Mouse (Mus musculus): ENCODE results near the gene Slc6a11. TPM values are rescaled to one million over a fixed set of nuclear protein-coding genes. Genes with fewer than 3 reads are reported as not detected.

Slc6a11 gene
- total and polyA plus RNA-seq, 2 experiments from 2014 or later: not detected

DNA sequence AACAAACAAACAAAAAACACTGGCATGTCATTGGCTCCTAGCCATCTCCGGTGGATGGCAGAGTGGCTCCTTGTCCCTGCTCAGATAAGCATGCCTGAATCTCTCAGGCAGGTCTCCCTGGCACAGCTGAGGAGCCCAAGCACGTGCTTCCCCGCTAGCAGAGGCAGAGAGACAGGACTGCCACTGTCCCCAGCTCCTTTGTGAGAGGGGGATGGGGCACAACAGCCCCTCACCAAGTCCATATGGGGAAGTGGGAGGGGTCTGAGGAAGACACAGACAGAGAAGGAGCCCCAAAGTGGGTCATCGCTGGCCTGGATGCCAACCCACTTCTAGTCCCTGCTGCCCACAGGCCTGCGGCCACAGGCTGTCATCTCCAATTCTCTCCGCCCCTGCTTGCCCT lies 130.6 kb downstream of the Slc6a11 start:
- Histone ChIP-seq H3K27me3 (ENCODE audit: control insufficient read depth, insufficient read depth, low read length) (peaks cover 16% of the 10 kb centered on the region; the same call in 1 of the 2 replicates), H3K9ac (replicated peaks; ENCODE audit: low read depth, low read length) (no peak overlapping the region), H3K27ac (ENCODE audit: low read depth) (no peak overlapping the region), H3K4me1 (ENCODE audit: control insufficient read depth, insufficient read depth) (peaks cover 4% of the 10 kb centered on the region; the same call in 1 of the 2 replicates), H3K4me2 (ENCODE audit: low read depth, low read length) (no peak overlapping the region), H3K4me3 (ENCODE audit: low read depth, low read length) (no peak overlapping the region), H3K9me3 (replicated peaks; ENCODE audit: control insufficient read depth, low read length) (no peaks in the 10 kb centered on the region), H3K36me3 (replicated peaks; ENCODE audit: control insufficient read depth, insufficient read depth, low read length) (no peaks in the 10 kb centered on the region)
- TF ChIP-seq CTCF (IDR thresholded peaks at IDR 0.05; ENCODE audit: low read depth): no peak
- no peak for TF ChIP-seq EP300 (IDR thresholded peaks at IDR 0.05; ENCODE audit: low read depth)
- DNase-seq (ENCODE audit: low spot score) (no peak), ATAC-seq (ENCODE audit: insufficient read depth, low read depth) (no peak)
- WGBS: 46% methylated on average over 6 of the region's 6 CpGs

DNA sequence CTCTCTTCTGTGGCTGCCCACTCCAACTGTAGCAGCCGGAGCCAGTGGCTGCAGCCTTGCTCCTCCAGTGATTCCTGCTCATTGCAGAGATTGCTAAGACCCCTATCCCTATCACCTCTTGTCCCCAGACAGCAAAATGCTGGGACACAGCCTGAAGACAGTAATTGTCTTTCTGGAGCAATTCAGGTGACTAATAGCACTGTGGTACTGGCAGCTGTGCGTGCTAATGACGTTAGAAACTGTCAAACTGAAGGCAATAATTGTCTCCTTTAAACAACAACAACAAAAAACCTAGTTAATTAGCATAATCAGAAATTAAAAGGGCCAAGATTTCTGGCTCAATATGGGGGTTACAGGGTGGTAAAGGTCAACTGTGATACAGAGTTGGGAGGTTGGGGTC lies 133.0 kb downstream of the Slc6a11 start:
- WGBS: 67% methylated on average over 3 of the region's 3 CpGs
- Histone ChIP-seq H3K9me3 (replicated peaks; ENCODE audit: control insufficient read depth, low read length) (no peaks in the 10 kb centered on the region), H3K4me1 (ENCODE audit: control insufficient read depth, insufficient read depth) (peaks cover 4% of the 10 kb centered on the region; the same call in 1 of the 2 replicates), H3K27me3 (ENCODE audit: control insufficient read depth, insufficient read depth, low read length) (peaks cover 24% of the 10 kb centered on the region), H3K9ac (replicated peaks; ENCODE audit: low read depth, low read length) (no peak overlapping the region), H3K4me3 (ENCODE audit: low read depth, low read length) (no peak overlapping the region), H3K36me3 (replicated peaks; ENCODE audit: control insufficient read depth, insufficient read depth, low read length) (no peaks in the 10 kb centered on the region), H3K4me2 (ENCODE audit: low read depth, low read length) (no peak overlapping the region), H3K27ac (ENCODE audit: low read depth) (no peak overlapping the region)
- DNase-seq (ENCODE audit: low spot score) (no peak), ATAC-seq (ENCODE audit: insufficient read depth, low read depth) (no peak)
- TF ChIP-seq EP300 (IDR thresholded peaks at IDR 0.05; ENCODE audit: low read depth) (no peak), CTCF (IDR thresholded peaks at IDR 0.05; ENCODE audit: low read depth) (no peak)

DNA sequence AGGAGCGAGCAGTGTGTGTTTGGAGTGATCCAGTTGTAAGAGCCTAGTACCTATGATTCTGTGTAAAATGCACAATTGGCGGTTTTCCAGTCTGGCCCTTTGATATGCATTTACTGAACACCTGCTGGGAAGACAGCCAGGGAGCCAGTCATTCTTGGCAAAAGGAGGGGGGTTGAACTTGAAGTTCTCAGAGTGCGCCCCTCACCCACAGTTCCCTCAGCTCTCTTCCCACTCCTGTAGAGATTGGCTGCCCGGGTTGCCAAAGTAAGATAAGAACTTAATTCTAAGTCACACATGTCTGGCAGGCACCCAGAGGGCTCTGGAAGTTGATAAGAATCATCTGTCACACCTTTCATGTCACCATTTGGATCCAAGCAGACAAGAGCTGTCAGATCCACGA lies 133.4 kb downstream of the Slc6a11 start:
- ATAC-seq (ENCODE audit: insufficient read depth, low read depth) (no peak), DNase-seq (ENCODE audit: low spot score) (no peak)
- 25% methylated on average over 5 of the region's 5 CpGs for WGBS
- Histone ChIP-seq H3K36me3 (replicated peaks; ENCODE audit: control insufficient read depth, insufficient read depth, low read length) (no peaks in the 10 kb centered on the region), H3K4me3 (ENCODE audit: low read depth, low read length) (no peak overlapping the region), H3K27me3 (ENCODE audit: control insufficient read depth, insufficient read depth, low read length) (peaks cover 28% of the 10 kb centered on the region), H3K9me3 (replicated peaks; ENCODE audit: control insufficient read depth, low read length) (no peaks in the 10 kb centered on the region), H3K4me1 (ENCODE audit: control insufficient read depth, insufficient read depth) (peaks cover 4% of the 10 kb centered on the region; the same call in 1 of the 2 replicates), H3K27ac (ENCODE audit: low read depth) (no peak overlapping the region), H3K4me2 (ENCODE audit: low read depth, low read length) (no peak overlapping the region), H3K9ac (replicated peaks; ENCODE audit: low read depth, low read length) (no peak overlapping the region)
- TF ChIP-seq CTCF (IDR thresholded peaks at IDR 0.05; ENCODE audit: low read depth) (no peak), EP300 (IDR thresholded peaks at IDR 0.05; ENCODE audit: low read depth) (no peak)

DNA sequence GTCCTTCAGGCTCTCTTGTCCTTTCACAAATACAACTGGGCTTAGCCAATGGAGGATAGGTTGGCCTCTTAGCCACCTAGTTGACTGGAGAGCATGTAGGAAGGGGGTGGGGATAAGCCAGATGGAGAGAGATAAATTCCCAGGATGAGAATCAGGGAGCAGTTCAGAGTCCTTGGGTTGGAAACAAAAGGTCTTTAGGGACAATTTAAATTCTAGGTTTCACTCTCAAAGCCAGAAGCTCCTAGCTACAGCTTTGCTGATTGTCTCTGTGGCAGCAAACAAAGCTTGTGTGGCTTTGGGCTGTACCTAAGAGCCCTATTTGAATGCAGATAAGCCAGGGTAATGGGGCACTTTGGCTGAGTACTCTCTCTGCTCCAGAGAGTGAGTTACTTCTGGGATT lies 135.2 kb downstream of the Slc6a11 start:
- Histone ChIP-seq H3K9ac (replicated peaks; ENCODE audit: low read depth, low read length) (no peak overlapping the region), H3K27ac (ENCODE audit: low read depth) (no peak overlapping the region), H3K4me3 (ENCODE audit: low read depth, low read length) (no peak overlapping the region), H3K4me2 (ENCODE audit: low read depth, low read length) (no peak overlapping the region), H3K27me3 (ENCODE audit: control insufficient read depth, insufficient read depth, low read length) (peaks cover 23% of the 10 kb centered on the region), H3K4me1 (ENCODE audit: control insufficient read depth, insufficient read depth) (peaks cover 4% of the 10 kb centered on the region; the same call in 1 of the 2 replicates), H3K9me3 (replicated peaks; ENCODE audit: control insufficient read depth, low read length) (no peaks in the 10 kb centered on the region), H3K36me3 (replicated peaks; ENCODE audit: control insufficient read depth, insufficient read depth, low read length) (no peaks in the 10 kb centered on the region)
- no peak for ATAC-seq (ENCODE audit: insufficient read depth, low read depth)
- no peak for DNase-seq (ENCODE audit: low spot score)
- TF ChIP-seq CTCF (IDR thresholded peaks at IDR 0.05; ENCODE audit: low read depth): no peak

DNA sequence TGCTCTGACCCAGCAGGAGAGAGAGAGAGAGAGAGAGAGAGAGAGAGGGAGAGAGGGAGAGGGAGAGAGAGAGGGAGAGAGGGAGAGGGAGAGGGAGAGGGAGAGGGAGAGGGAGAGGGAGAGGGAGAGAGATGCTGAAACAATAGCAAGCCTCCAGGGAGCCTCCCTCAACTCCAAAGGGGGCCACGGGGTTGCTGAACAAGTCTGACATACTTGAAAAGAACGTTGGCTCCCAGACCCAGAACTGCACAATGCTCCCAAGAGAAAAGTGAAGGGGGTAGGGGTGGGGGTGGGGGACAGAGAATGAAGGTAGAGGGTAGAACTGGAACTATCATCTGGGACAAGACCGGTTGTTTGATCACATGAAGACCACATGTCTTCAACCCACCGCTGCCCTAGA lies 136.9 kb downstream of the Slc6a11 start:
- no peak overlapping the region for H3K4me2 ChIP-seq (ENCODE audit: low read depth, low read length)
- H3K36me3 ChIP-seq (replicated peaks; ENCODE audit: control insufficient read depth, insufficient read depth, low read length): no peaks in the 10 kb centered on the region
- no peaks in the 10 kb centered on the region for H3K9me3 ChIP-seq (replicated peaks; ENCODE audit: control insufficient read depth, low read length)
- peaks cover 7% of the 10 kb centered on the region; the same call in 1 of the 2 replicates for H3K4me1 ChIP-seq (ENCODE audit: control insufficient read depth, insufficient read depth)
- ATAC-seq (ENCODE audit: insufficient read depth, low read depth) (no peak), DNase-seq (ENCODE audit: low spot score) (no peak)
- no peak overlapping the region for H3K4me3 ChIP-seq (ENCODE audit: low read depth, low read length)
- peaks cover 26% of the 10 kb centered on the region for H3K27me3 ChIP-seq (ENCODE audit: control insufficient read depth, insufficient read depth, low read length)
- H3K9ac ChIP-seq (replicated peaks; ENCODE audit: low read depth, low read length): no peak overlapping the region
- TF ChIP-seq EP300 (IDR thresholded peaks at IDR 0.05; ENCODE audit: low read depth) (no peak), CTCF (IDR thresholded peaks at IDR 0.05; ENCODE audit: low read depth) (no peak)
- H3K27ac ChIP-seq (ENCODE audit: low read depth): no peak overlapping the region
- WGBS: 30% methylated on average over 4 of the region's 4 CpGs

DNA sequence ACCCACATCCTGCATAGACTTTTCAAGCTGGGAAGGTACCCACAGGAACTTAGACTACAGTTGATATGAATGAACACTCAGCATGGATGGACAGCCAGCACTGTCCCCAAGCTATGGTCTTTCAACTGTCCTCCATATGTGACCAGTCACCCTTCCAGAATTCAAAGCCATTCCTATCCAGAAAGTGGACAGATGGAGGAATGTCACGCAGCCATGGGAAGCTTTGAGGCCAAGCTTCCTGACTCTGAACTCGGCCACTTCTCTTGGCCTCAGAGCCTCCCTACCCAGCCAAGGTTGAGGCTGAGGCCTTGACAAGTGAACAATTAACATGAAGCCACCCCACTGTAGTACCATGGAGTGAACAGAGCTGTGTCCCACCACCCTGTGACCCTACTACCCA lies 138.5 kb downstream of the Slc6a11 start:
- DNase-seq (ENCODE audit: low spot score): no peak
- no peak for ATAC-seq (ENCODE audit: insufficient read depth, low read depth)
- Histone ChIP-seq H3K27me3 (ENCODE audit: control insufficient read depth, insufficient read depth, low read length) (peaks cover 36% of the 10 kb centered on the region), H3K4me3 (ENCODE audit: low read depth, low read length) (no peak overlapping the region), H3K9ac (replicated peaks; ENCODE audit: low read depth, low read length) (no peak overlapping the region), H3K27ac (ENCODE audit: low read depth) (no peak overlapping the region), H3K4me2 (ENCODE audit: low read depth, low read length) (no peak overlapping the region), H3K36me3 (replicated peaks; ENCODE audit: control insufficient read depth, insufficient read depth, low read length) (no peaks in the 10 kb centered on the region), H3K4me1 (ENCODE audit: control insufficient read depth, insufficient read depth) (peaks cover 10% of the 10 kb centered on the region), H3K9me3 (replicated peaks; ENCODE audit: control insufficient read depth, low read length) (no peaks in the 10 kb centered on the region)
- TF ChIP-seq CTCF (IDR thresholded peaks at IDR 0.05; ENCODE audit: low read depth) (no peak), EP300 (IDR thresholded peaks at IDR 0.05; ENCODE audit: low read depth) (no peak)
- WGBS: 64% methylated on average over 2 of the region's 2 CpGs
